Mouse (Mus musculus) bone marrow macrophage, adult 2 months (primary cell): ENCODE results near the gene Plau. TPM values are rescaled to one million over a fixed set of nuclear protein-coding genes. Genes with fewer than 3 reads are reported as not detected.

Source experiments
- H3K27ac ChIP-seq: 2 replicates; pipeline ENCODE4 v1.5.1; 2012; ENCODE audit warnings: low read depth, low read length; ENCODE audit not compliant: insufficient read depth
- H3K4me1 ChIP-seq: 2 replicates; pipeline ENCODE4 v1.6.1; 2012; ENCODE audit warnings: low read length; ENCODE audit not compliant: control insufficient read depth, insufficient read depth
- H3K4me3 ChIP-seq: 2 replicates; pipeline ENCODE4 v1.5.1; 2012; ENCODE audit warnings: mild to moderate bottlenecking, low read length, moderate library complexity; ENCODE audit not compliant: insufficient read depth
- CTCF ChIP-seq: IDR thresholded peaks from 2 replicates; pipeline ENCODE4 v1.5.1; 2012; ENCODE audit warnings: low read depth, mild to moderate bottlenecking, low read length, moderate library complexity
- POLR2A ChIP-seq: IDR thresholded peaks from 2 replicates; pipeline ENCODE4 v1.6.1; 2012; ENCODE audit warnings: mild to moderate bottlenecking, low read depth, low read length, borderline replicate concordance
- polyA plus RNA-seq: library from polyadenylated mRNA; stranded (reverse); fragments of >200 nt; gene quantifications from 2 replicates; pipeline ENCODE4 v1.2.4, GENCODE M21; 2012; ENCODE audit not compliant: missing spikeins, insufficient read depth, insufficient read length

The Plau gene
- polyA plus RNA-seq, 1 experiment = 16.7 TPM

GRCm38 (mm10) chr14:20861152-20861551, 24.7 kb downstream of the Plau start:
- TF ChIP-seq CTCF (no peak), POLR2A (no peak)
- H3K4me3 ChIP-seq = no peak overlapping the region
- peaks cover 5% of the 10 kb centered on the region for H3K4me1 ChIP-seq
- no peak overlapping the region for H3K27ac ChIP-seq

GRCm38 (mm10) chr14:20861559-20861958, 25.1 kb downstream of the Plau start:
- Histone ChIP-seq H3K4me3 (no peak overlapping the region), H3K4me1 (peaks cover 5% of the 10 kb centered on the region), H3K27ac (no peak overlapping the region)
- TF ChIP-seq POLR2A (no peak), CTCF (no peak)

GRCm38 (mm10) chr14:20863306-20864065, 27.0 kb downstream of the Plau start:
- Histone ChIP-seq H3K4me3 (no peak overlapping the region), H3K27ac (no peak overlapping the region), H3K4me1 (peaks cover 5% of the 10 kb centered on the region)
- TF ChIP-seq POLR2A (no peak), CTCF (no peak)

GRCm38 (mm10) chr14:20864192-20864591, 27.7 kb downstream of the Plau start:
- Histone ChIP-seq H3K4me1 (peaks cover 5% of the 10 kb centered on the region), H3K27ac (no peak overlapping the region), H3K4me3 (no peak overlapping the region)
- TF ChIP-seq POLR2A = no peak
- TF ChIP-seq CTCF = no peak

- peaks cover 5% of the 10 kb centered on the region for H3K4me1 ChIP-seq
- no peak overlapping the region for H3K27ac ChIP-seq
- no peak overlapping the region for H3K4me3 ChIP-seq
- TF ChIP-seq POLR2A = no peak
- no peak for TF ChIP-seq CTCF
Measured at GRCm38 (mm10) chr14:20865604-20866003, 29.1 kb downstream of the Plau start.

- Histone ChIP-seq H3K4me3 (no peak overlapping the region), H3K27ac (no peak overlapping the region), H3K4me1 (peaks cover 5% of the 10 kb centered on the region)
- TF ChIP-seq CTCF = no peak
- TF ChIP-seq POLR2A = no peak
Measured at GRCm38 (mm10) chr14:20866365-20866764, 29.9 kb downstream of the Plau start.

- Histone ChIP-seq H3K4me1 (0 out of 2 replicates have a peak, but pooled peaks cover 3% of the 10 kb centered on the region), H3K27ac (no peak overlapping the region), H3K4me3 (no peak overlapping the region)
- no peak for TF ChIP-seq POLR2A
- TF ChIP-seq CTCF = no peak
Measured at GRCm38 (mm10) chr14:20870110-20870509, 33.6 kb downstream of the Plau start.

GRCm38 (mm10) chr14:20871495-20871894, 35.0 kb downstream of the Plau start:
- H3K4me1 ChIP-seq = 0 out of 2 replicates have a peak, but pooled peaks cover 3% of the 10 kb centered on the region
- H3K27ac ChIP-seq = no peak overlapping the region
- no peak overlapping the region for H3K4me3 ChIP-seq
- TF ChIP-seq POLR2A (no peak), CTCF (no peak)

- Histone ChIP-seq H3K4me3 (no peak overlapping the region), H3K4me1 (0 out of 2 replicates have a peak, but pooled peaks cover 3% of the 10 kb centered on the region), H3K27ac (no peak overlapping the region)
- TF ChIP-seq CTCF (peak; percentile 93), POLR2A (no peak)
Measured at GRCm38 (mm10) chr14:20873307-20873706, 36.8 kb downstream of the Plau start.

GRCm38 (mm10) chr14:20873931-20874330, 37.5 kb downstream of the Plau start:
- H3K4me1 ChIP-seq = 0 out of 2 replicates have a peak, but pooled peaks cover 3% of the 10 kb centered on the region
- H3K4me3 ChIP-seq = no peak overlapping the region
- TF ChIP-seq CTCF (no peak), POLR2A (no peak)
- H3K27ac ChIP-seq = no peak overlapping the region

- Histone ChIP-seq H3K27ac (peak overlapping the region; percentile 94), H3K4me1 (peaks cover 20% of the 10 kb centered on the region), H3K4me3 (peak overlapping the region; percentile 24; the same call in 1 of the 2 replicates)
- TF ChIP-seq POLR2A (no peak), CTCF (no peak)
Measured at GRCm38 (mm10) chr14:20884691-20885090, 48.2 kb downstream of the Plau start.
